Mouse (Mus musculus) thymus, adult 2 months (tissue): ENCODE results near the gene Kcne3.

ENCODE experiments used
- CTCF ChIP-seq: fragments of 200-500 bp; IDR thresholded peaks from 2 replicates; pipeline ENCODE4 v1.5.1; 2012; ENCODE audit warnings: mild to moderate bottlenecking, control low read depth, low read length, moderate library complexity, borderline replicate concordance; ENCODE audit not compliant: control insufficient read depth, poor library complexity, insufficient read depth; ENCODE audit errors: extremely low read depth
- POLR2A ChIP-seq: fragments of 200-500 bp; IDR thresholded peaks from 2 replicates; pipeline ENCODE4 v1.6.1; 2012; ENCODE audit warnings: mild to moderate bottlenecking, low read length, control low read depth, moderate library complexity; ENCODE audit not compliant: control insufficient read depth, poor library complexity, insufficient read depth; ENCODE audit errors: extremely low read depth

GRCm38 (mm10) chr7:100168654-100169053 is 7.6 kb upstream of the Kcne3 start:
- no peak for TF ChIP-seq POLR2A
- no peak for TF ChIP-seq CTCF
